Mouse (Mus musculus) yolk sac, embryonic 10.5 days (tissue): ENCODE measurements at regions not wholly inside any gene's neighbourhood (a gene's known extent, or its start where the extent isn't known, plus 50 kb on each side); places are given as distances from the start of the nearest gene placed in this dataset.

Source experiments
- DNase-seq: peaks from one replicate; pipeline ENCODE4 v3.0.0-alpha.2; 2017; ENCODE audit warnings: low spot score

- DNase-seq = no peak
These were observed 160.8 kb upstream of the Pitx2 start for GRCm38 (mm10) chr3:129038877-129039276.

- DNase-seq = no peak
These were observed 154.8 kb upstream of the Pitx2 start for GRCm38 (mm10) chr3:129044834-129045233.

GRCm38 (mm10) chr3:129049899-129050597 lies 149.6 kb upstream of the Pitx2 start:
- DNase-seq = no peak

- no peak for DNase-seq
These were observed 134.0 kb upstream of the Pitx2 start for GRCm38 (mm10) chr3:129065457-129066364.

GRCm38 (mm10) chr3:129069676-129070075 lies 130.0 kb upstream of the Pitx2 start:
- no peak for DNase-seq

- no peak for DNase-seq
These were observed 129.2 kb upstream of the Pitx2 start for GRCm38 (mm10) chr3:129070521-129070933.

- no peak for DNase-seq
These were observed 128.7 kb upstream of the Pitx2 start for GRCm38 (mm10) chr3:129071002-129071401.

- no peak for DNase-seq
These were observed 123.3 kb upstream of the Pitx2 start for GRCm38 (mm10) chr3:129076396-129076795.

GRCm38 (mm10) chr3:129103786-129104440 lies 95.8 kb upstream of the Pitx2 start:
- DNase-seq = no peak

- no peak for DNase-seq
These were observed 94.9 kb upstream of the Pitx2 start for GRCm38 (mm10) chr3:129104811-129105210.

- DNase-seq = no peak
These were observed 93.5 kb upstream of the Pitx2 start for GRCm38 (mm10) chr3:129106174-129106573.

- DNase-seq = no peak
These were observed 69.2 kb upstream of the Pitx2 start for GRCm38 (mm10) chr3:129130521-129130920.

- DNase-seq = no peak
These were observed 68.5 kb upstream of the Pitx2 start for GRCm38 (mm10) chr3:129131140-129131539.

- no peak for DNase-seq
These were observed 67.7 kb upstream of the Pitx2 start for GRCm38 (mm10) chr3:129131877-129132433.
